Mouse (Mus musculus): ENCODE results near the gene Gsc2. TPM values are rescaled to one million over a fixed set of nuclear protein-coding genes. Genes with fewer than 3 reads are reported as not detected.
A peak's percentile ranks its signal among the peaks of the same experiment; 100 is the strongest.

The Gsc2 gene
- polyA plus RNA-seq, 1 experiment from 2014 or later: not detected

- H3K4me2 ChIP-seq (replicated peaks): peak within 1 kb of the TSS; percentile 87
- peak; percentile 92 for ATAC-seq (ENCODE audit: low FRiP score, low read depth)
- peaks cover 44% of the 10 kb centered on the region for H3K27me3 ChIP-seq (replicated peaks)
- peaks cover 33% of the 10 kb centered on the region for H3K36me3 ChIP-seq
- WGBS: under 1% methylated on average over 35 of the region's 35 CpGs
- H3K9me3 ChIP-seq: no peaks in the 10 kb centered on the region
- peaks cover 19% of the 10 kb centered on the region for H3K4me1 ChIP-seq
- no peak within 1 kb of the TSS for H3K27ac ChIP-seq
- H3K9ac ChIP-seq: peak within 1 kb of the TSS; percentile 72
- peak within 1 kb of the TSS; percentile 78 for H3K4me3 ChIP-seq
Measured at GRCm38 (mm10) chr16:17911052-17911595, 3.7 kb downstream of the Gsc2 start, which contains the start of gene Ess2. TSS of gene Ess2 (minus strand) at chr16:17911348.

- Histone ChIP-seq H3K27ac (no peak within 1 kb of the TSS), H3K4me2 (replicated peaks) (no peak within 1 kb of the TSS), H3K4me1 (no peaks in the 10 kb centered on the region), H3K27me3 (replicated peaks) (no peaks in the 10 kb centered on the region), H3K4me3 (no peak within 1 kb of the TSS), H3K9ac (no peak within 1 kb of the TSS), H3K36me3 (peaks cover 54% of the 10 kb centered on the region), H3K9me3 (no peaks in the 10 kb centered on the region)
- no peak for ATAC-seq (ENCODE audit: low FRiP score, low read depth)
- WGBS: 90% methylated on average over 14 of the region's 14 CpGs
Measured at GRCm38 (mm10) chr16:17898462-17898861, 16.4 kb downstream of the Gsc2 start, which contains the start of the genes Dgcr2 and Tssk2. TSS of gene Dgcr2 (minus strand) at chr16:17898562. TSS of gene Tssk2 (plus strand) at chr16:17898637.

GRCm38 (mm10) chr16:17896091-17896490 is 18.8 kb downstream of the Gsc2 start:
- Histone ChIP-seq H3K4me1 (peaks cover 5% of the 10 kb centered on the region; the same call in 1 of the 2 replicates), H3K4me2 (replicated peaks) (no peak overlapping the region)

GRCm38 (mm10) chr16:17893923-17894322 is 20.9 kb downstream of the Gsc2 start, which contains the start of gene Tssk1:
TSS of gene Tssk1 (plus strand) at chr16:17894223.
- Histone ChIP-seq H3K27ac (no peak within 1 kb of the TSS), H3K9ac (no peak within 1 kb of the TSS), H3K4me2 (replicated peaks) (no peak within 1 kb of the TSS), H3K9me3 (no peaks in the 10 kb centered on the region), H3K4me1 (peaks cover 20% of the 10 kb centered on the region), H3K4me3 (no peak within 1 kb of the TSS), H3K36me3 (peaks cover 9% of the 10 kb centered on the region; the same call in 1 of the 2 replicates), H3K27me3 (replicated peaks) (no peaks in the 10 kb centered on the region)
- WGBS: 91% methylated on average over 2 of the region's 2 CpGs
- no peak for ATAC-seq (ENCODE audit: low FRiP score, low read depth)

More at GRCm38 (mm10) chr16:17896091-17896490, 18.8 kb downstream of the Gsc2 start:
- peaks cover 30% of the 10 kb centered on the region for H3K36me3 ChIP-seq
- H3K9ac ChIP-seq: no peak overlapping the region
- no peak for ATAC-seq (ENCODE audit: low FRiP score, low read depth)
- no peak overlapping the region for H3K4me3 ChIP-seq
- H3K27ac ChIP-seq: no peak overlapping the region
- H3K27me3 ChIP-seq (replicated peaks): no peaks in the 10 kb centered on the region
- no peaks in the 10 kb centered on the region for H3K9me3 ChIP-seq

GRCm38 (mm10) chr16:17892606-17893005 is 22.3 kb downstream of the Gsc2 start:
- no peak overlapping the region for H3K4me2 ChIP-seq (replicated peaks)
- H3K4me1 ChIP-seq: peaks cover 20% of the 10 kb centered on the region
- H3K27ac ChIP-seq: no peak overlapping the region
- H3K9ac ChIP-seq: no peak overlapping the region
- no peaks in the 10 kb centered on the region for H3K9me3 ChIP-seq
- no peaks in the 10 kb centered on the region for H3K27me3 ChIP-seq (replicated peaks)
- 83% methylated on average over 3 of the region's 3 CpGs for WGBS
- no peaks in the 10 kb centered on the region for H3K36me3 ChIP-seq
- no peak overlapping the region for H3K4me3 ChIP-seq
- ATAC-seq (ENCODE audit: low FRiP score, low read depth): no peak

GRCm38 (mm10) chr16:17891567-17891959 is 23.3 kb downstream of the Gsc2 start, which contains the start of gene Gm20518:
TSS of gene Gm20518 (minus strand) at chr16:17891671.
- Histone ChIP-seq H3K9me3 (no peaks in the 10 kb centered on the region), H3K27me3 (replicated peaks) (no peaks in the 10 kb centered on the region), H3K36me3 (no peaks in the 10 kb centered on the region), H3K9ac (peak within 1 kb of the TSS; percentile 98), H3K4me2 (replicated peaks) (peak within 1 kb of the TSS; percentile 84), H3K27ac (peak within 1 kb of the TSS; percentile 95), H3K4me3 (peak within 1 kb of the TSS; percentile 92), H3K4me1 (peaks cover 24% of the 10 kb centered on the region)
- WGBS: 1% methylated on average over 38 of the region's 38 CpGs
- ATAC-seq (ENCODE audit: low FRiP score, low read depth): peak; percentile 98

GRCm38 (mm10) chr16:17890917-17891566 is 23.8 kb downstream of the Gsc2 start:
- Histone ChIP-seq H3K4me1 (peaks cover 25% of the 10 kb centered on the region), H3K4me2 (replicated peaks) (peak overlapping the region; percentile 84), H3K4me3 (peak overlapping the region; percentile 92), H3K9me3 (no peaks in the 10 kb centered on the region), H3K9ac (peak overlapping the region; percentile 98), H3K27me3 (replicated peaks) (no peaks in the 10 kb centered on the region), H3K27ac (peak overlapping the region; percentile 95), H3K36me3 (no peaks in the 10 kb centered on the region)
- peak; percentile 80 for ATAC-seq (ENCODE audit: low FRiP score, low read depth)
- under 1% methylated on average over 44 of the region's 44 CpGs for WGBS

- WGBS: 54% methylated on average over 2 of the region's 2 CpGs
- Histone ChIP-seq H3K9me3 (no peaks in the 10 kb centered on the region), H3K36me3 (0 out of 2 replicates have a peak, but pooled peaks cover under 1% of the 10 kb centered on the region), H3K4me2 (replicated peaks) (peak overlapping the region; percentile 84), H3K27ac (no peak overlapping the region), H3K27me3 (replicated peaks) (no peaks in the 10 kb centered on the region), H3K4me3 (peak overlapping the region; percentile 92), H3K4me1 (peaks cover 32% of the 10 kb centered on the region), H3K9ac (peak overlapping the region; percentile 98)
- no peak for ATAC-seq (ENCODE audit: low FRiP score, low read depth)
Measured at GRCm38 (mm10) chr16:17890342-17890727, 24.5 kb downstream of the Gsc2 start.

GRCm38 (mm10) chr16:17889689-17890341 is 25.0 kb downstream of the Gsc2 start:
- ATAC-seq (ENCODE audit: low FRiP score, low read depth): no peak
- no peaks in the 10 kb centered on the region for H3K27me3 ChIP-seq (replicated peaks)
- H3K9ac ChIP-seq: peak overlapping the region; percentile 98; the same call in 1 of the 2 replicates
- no peaks in the 10 kb centered on the region for H3K9me3 ChIP-seq
- H3K4me2 ChIP-seq (replicated peaks): peak overlapping the region; percentile 84
- H3K4me3 ChIP-seq: peak overlapping the region; percentile 92
- peaks cover 35% of the 10 kb centered on the region for H3K4me1 ChIP-seq
- 86% methylated on average over 6 of the region's 6 CpGs for WGBS
- peaks cover 4% of the 10 kb centered on the region; the same call in 1 of the 2 replicates for H3K36me3 ChIP-seq
- H3K27ac ChIP-seq: no peak overlapping the region

GRCm38 (mm10) chr16:17884116-17884515 is 30.7 kb downstream of the Gsc2 start:
- Histone ChIP-seq H3K27me3 (replicated peaks) (no peaks in the 10 kb centered on the region), H3K27ac (no peak overlapping the region), H3K4me2 (replicated peaks) (no peak overlapping the region), H3K36me3 (peaks cover 4% of the 10 kb centered on the region; the same call in 1 of the 2 replicates), H3K9ac (no peak overlapping the region), H3K9me3 (no peaks in the 10 kb centered on the region), H3K4me3 (no peak overlapping the region), H3K4me1 (0 out of 2 replicates have a peak, but pooled peaks cover 16% of the 10 kb centered on the region)
- no peak for ATAC-seq (ENCODE audit: low FRiP score, low read depth)
- WGBS: 90% methylated on average over 6 of the region's 6 CpGs

- Histone ChIP-seq H3K4me2 (replicated peaks) (no peak overlapping the region), H3K27me3 (replicated peaks) (no peaks in the 10 kb centered on the region), H3K27ac (no peak overlapping the region), H3K4me3 (no peak overlapping the region), H3K36me3 (peaks cover 9% of the 10 kb centered on the region; the same call in 1 of the 2 replicates), H3K9ac (no peak overlapping the region), H3K9me3 (no peaks in the 10 kb centered on the region), H3K4me1 (0 out of 2 replicates have a peak, but pooled peaks cover 16% of the 10 kb centered on the region)
- no peak for ATAC-seq (ENCODE audit: low FRiP score, low read depth)
Measured at GRCm38 (mm10) chr16:17882196-17882595, 32.7 kb downstream of the Gsc2 start.

GRCm38 (mm10) chr16:17879571-17879970 is 35.3 kb downstream of the Gsc2 start:
- Histone ChIP-seq H3K4me3 (no peak overlapping the region), H3K27me3 (replicated peaks) (no peaks in the 10 kb centered on the region), H3K4me1 (no peaks in the 10 kb centered on the region), H3K36me3 (peaks cover 5% of the 10 kb centered on the region; the same call in 1 of the 2 replicates), H3K9ac (no peak overlapping the region), H3K27ac (no peak overlapping the region), H3K4me2 (replicated peaks) (no peak overlapping the region), H3K9me3 (no peaks in the 10 kb centered on the region)
- no peak for ATAC-seq (ENCODE audit: low FRiP score, low read depth)
- WGBS: 96% methylated on average over 4 of the region's 4 CpGs

Data from neural tube, embryonic 12.5 days (tissue).